Mouse (Mus musculus) cerebellum, postnatal 14 days (tissue): ENCODE measurements around the gene Srgn.
A peak's percentile ranks its signal among the peaks of the same experiment; 100 is the strongest.
"Not testable (repeated sequence)": the region's sequence is repeated elsewhere in the genome, so short reads cannot be mapped to it uniquely, and the experiment has no call there.

Source experiments
- DNase-seq, 2 experiments: peaks; one replicate each; pipeline ENCODE4 v3.0.0; 2021; ENCODE audit warnings: mixed read lengths in 2 of 2

Gene Srgn

GRCm38 (mm10) chr10:62520911-62521310 is 6.3 kb downstream of the Srgn start:
- no peak for DNase-seq

- DNase-seq, result no peak
Measured at GRCm38 (mm10) chr10:62517511-62517910, 9.7 kb downstream of the Srgn start.

GRCm38 (mm10) chr10:62512855-62513254 is 14.4 kb downstream of the Srgn start:
- DNase-seq, result no peak

GRCm38 (mm10) chr10:62511528-62511927 is 15.7 kb downstream of the Srgn start:
- no peak for DNase-seq

- no peak for DNase-seq
Measured at GRCm38 (mm10) chr10:62509032-62509656, 18.1 kb downstream of the Srgn start.

- DNase-seq, result no peak
Measured at GRCm38 (mm10) chr10:62508459-62508858, 18.8 kb downstream of the Srgn start.

- peak; percentile 6 to 9 for DNase-seq
Measured at GRCm38 (mm10) chr10:62507591-62508308, 19.5 kb downstream of the Srgn start.

GRCm38 (mm10) chr10:62507071-62507470 is 20.2 kb downstream of the Srgn start:
- no peak for DNase-seq

- DNase-seq, result no peak
Measured at GRCm38 (mm10) chr10:62506019-62506556, 21.2 kb downstream of the Srgn start.

- DNase-seq, result no peak
Measured at GRCm38 (mm10) chr10:62505224-62505983, 21.8 kb downstream of the Srgn start.

GRCm38 (mm10) chr10:62503836-62504628 is 23.2 kb downstream of the Srgn start:
- DNase-seq, result no peak

GRCm38 (mm10) chr10:62503353-62503752 is 23.9 kb downstream of the Srgn start:
- no peak for DNase-seq

GRCm38 (mm10) chr10:62501951-62502350 is 25.3 kb downstream of the Srgn start:
- DNase-seq, result no peak

- no peak for DNase-seq
Measured at GRCm38 (mm10) chr10:62500916-62501615, 26.2 kb downstream of the Srgn start.

- DNase-seq, result peak; percentile 72 to 78
Measured at GRCm38 (mm10) chr10:62500088-62500915, 26.9 kb downstream of the Srgn start.

- DNase-seq, result not testable (repeated sequence)
Measured at GRCm38 (mm10) chr10:62491681-62492080, 35.6 kb downstream of the Srgn start.

- DNase-seq, result peak; percentile 66 to 70
Measured at GRCm38 (mm10) chr10:62488266-62488665, 39.0 kb downstream of the Srgn start.

GRCm38 (mm10) chr10:62486618-62487415 is 40.4 kb downstream of the Srgn start, which contains the start of gene Vps26a:
Gene Vps26a, minus strand, starts transcription at chr10:62486805.
- DNase-seq, result peak; percentile 99

- DNase-seq, result no peak
Measured at GRCm38 (mm10) chr10:62485878-62486582, 41.2 kb downstream of the Srgn start.
